Mouse (Mus musculus) cerebellum, adult 11-12 months (tissue): Measurements from ENCODE around the gene Psmb2.

Experiments
- DNase-seq: peaks from one replicate; pipeline ENCODE4 v3.0.0; 2022

Psmb2 gene

DNA sequence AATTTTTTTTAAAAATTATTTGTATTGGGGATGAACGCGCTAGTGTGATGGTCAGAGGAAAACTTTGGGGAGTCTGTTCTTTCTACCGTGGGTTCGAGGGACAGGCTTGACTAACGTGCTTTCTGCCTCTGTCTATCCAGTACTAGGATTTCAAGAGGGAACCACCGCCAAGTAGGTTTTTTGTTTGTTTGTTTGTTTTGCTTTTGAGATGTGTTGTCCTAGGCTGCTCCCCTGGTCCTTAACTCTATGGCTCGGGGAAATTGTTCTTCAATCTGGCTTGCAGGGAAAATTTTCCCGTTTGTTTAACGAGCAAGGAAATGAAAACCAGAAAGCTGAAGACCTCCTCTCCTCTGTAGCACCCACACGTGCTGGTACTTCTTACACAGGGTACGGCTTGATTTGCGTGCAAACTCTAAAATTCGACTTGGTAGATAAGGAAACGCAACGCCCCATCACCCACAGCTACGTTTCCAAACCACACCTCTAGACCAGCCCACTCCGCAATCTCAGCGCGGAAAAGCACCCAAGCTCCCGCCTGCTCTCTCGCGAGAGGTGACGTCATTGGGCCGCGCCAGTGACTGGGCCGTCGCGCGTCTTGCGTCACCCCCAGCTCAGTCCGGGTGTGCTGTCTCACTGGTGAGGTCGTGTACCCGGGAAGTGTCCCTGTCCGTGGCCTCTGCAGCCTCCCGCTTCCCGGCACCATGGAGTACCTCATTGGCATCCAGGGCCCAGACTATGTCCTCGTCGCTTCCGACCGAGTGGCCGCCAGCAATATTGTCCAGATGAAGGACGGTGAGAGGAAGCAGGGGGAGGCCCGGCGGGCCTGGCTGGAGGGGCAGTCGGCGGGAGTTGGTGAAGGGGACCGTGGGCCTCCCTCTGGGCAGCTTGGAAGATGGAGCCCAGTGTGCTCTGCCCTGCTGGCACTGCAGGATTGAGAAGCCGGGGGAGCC lies at the start of gene Psmb2:
TSS of gene Psmb2 (plus strand) at position 577 of the 950 bp plus-strand sequence.
- peak; percentile 97 for DNase-seq

DNA sequence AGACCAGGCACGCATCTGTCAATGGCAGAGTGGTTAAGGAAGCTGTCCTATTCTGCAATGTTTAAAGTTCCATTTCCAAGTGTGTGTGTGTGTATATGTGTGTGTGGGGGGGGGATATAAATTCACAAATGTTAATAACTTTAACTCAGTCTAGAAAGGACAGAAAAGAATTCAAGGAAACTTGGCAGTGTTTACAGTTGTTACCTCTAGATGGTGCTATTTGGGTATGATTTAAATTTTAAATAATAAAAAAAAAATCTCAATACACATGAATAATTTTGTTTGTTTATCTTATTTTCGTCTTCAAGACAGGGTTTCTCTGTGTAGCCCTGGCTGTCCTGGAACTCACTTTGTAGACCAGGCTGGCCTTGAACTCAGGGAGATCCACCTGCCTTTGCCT lies 45.5 kb upstream of the Psmb2 start:
- no peak for DNase-seq

DNA sequence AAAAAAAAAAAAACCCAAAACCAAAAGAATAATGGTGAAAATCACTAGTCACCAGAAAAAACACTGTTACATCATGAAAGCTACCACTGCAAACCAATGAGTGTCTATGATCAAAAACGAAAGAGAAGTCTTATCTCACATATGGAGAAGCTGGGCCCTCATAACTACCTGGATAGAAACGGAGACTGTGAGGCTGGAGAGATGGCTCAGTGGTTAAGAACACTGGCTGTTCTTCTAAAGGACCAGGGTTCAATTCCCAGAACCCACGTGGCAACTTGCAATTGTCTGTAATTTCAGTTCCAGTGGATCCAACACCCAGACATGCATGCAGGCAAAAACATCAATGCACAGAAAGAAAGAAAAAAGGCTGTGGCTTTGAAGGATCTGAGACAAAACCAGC lies 44.8 kb upstream of the Psmb2 start:
- DNase-seq = no peak

DNA sequence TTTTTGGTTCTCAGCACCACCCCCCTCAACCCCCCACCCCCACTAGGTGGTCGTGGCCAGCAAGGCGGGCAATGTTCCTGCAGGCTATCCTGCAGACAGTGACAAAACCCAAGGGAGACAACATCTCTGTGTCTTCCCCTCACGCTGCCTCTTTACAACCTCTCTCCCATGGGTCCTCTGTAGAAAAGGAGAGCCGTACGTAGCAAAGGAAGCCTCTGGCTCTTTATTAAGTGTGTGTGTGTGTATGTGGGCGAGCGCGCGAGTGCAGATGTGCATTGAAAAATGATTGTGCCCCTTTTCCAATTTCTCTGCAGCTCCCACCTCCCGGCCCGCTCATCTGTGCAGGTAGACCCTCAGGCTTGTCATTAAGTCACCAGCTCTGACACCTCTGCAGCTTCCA lies 41.1 kb upstream of the Psmb2 start:
- no peak for DNase-seq

DNA sequence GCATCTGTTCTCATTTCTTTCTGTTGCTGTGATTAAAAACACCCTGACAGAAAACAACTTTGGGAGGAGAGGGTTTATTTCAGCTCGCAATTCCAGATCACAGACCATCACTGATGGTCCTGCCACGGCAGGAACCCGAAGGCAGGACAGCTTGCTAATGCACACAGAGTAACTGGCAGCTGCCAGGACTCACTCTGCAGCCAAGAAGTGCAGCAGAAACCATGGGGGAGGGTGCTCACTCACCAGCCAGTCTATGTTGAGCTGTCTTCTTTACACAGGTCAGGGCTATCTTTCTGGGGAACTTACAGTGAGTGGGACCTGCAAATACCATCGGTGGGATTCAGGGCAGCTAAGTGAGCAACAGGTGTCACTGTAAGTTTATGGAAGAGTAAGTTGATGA lies 40.0 kb upstream of the Psmb2 start:
- no peak for DNase-seq

DNA sequence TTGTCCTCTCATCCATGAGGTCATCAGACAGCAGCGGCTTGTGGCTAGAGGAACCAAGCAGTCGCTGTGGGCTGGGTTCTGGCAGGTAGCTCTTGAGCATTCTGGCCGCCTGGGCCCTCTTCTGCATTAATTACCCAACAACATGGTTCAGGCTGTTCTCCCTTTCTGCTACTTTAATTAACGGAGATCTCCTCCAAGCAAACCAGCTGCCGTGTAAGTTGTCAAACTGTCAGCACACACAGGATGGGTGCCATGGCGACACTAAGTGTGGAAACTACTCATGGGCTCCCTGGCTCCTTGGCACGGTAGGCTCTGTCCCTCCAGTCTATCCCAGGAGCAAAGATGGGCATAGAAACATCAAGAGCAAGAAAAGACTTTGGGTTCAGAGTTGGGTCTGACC lies 38.1 kb upstream of the Psmb2 start:
- no peak for DNase-seq

DNA sequence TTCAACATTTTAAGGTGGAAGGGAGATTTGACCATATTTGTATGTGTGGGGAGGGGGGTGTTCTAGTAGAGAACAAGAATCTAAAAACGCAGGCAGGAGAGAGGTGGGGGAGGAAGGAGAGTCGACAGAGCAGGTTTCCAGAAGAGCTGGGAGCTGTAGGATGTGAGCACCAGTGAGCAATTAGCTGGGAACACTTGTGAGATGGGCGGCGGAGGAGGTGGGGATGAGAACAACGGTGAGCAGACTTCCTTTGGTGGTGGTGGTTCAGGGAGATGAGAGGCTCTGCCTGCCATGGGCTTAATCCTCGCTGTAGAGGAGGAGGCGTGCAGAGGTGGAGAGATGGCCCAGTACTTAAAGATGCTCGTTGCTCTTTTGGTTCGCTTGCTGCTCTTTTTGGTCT lies 35.5 kb upstream of the Psmb2 start:
- DNase-seq = no peak

DNA sequence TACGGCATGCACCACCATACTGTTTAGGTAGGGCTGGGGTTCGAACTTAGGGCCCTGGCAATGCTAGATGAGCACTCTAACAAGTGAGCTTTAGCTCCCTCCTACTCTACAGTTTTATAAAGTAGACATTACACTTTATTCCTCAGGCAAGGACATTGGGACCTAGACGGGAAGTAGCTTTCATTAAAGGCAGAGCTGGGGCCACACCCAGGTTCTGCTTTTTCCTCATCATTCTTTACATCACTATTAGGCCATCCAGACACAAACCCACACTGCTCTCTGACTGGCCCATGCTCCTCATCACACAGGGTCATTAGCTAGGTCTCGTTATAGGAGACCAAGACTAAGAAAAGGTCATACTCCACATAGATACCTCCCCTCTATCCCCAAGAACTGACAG lies 33.6 kb upstream of the Psmb2 start:
- DNase-seq = no peak

DNA sequence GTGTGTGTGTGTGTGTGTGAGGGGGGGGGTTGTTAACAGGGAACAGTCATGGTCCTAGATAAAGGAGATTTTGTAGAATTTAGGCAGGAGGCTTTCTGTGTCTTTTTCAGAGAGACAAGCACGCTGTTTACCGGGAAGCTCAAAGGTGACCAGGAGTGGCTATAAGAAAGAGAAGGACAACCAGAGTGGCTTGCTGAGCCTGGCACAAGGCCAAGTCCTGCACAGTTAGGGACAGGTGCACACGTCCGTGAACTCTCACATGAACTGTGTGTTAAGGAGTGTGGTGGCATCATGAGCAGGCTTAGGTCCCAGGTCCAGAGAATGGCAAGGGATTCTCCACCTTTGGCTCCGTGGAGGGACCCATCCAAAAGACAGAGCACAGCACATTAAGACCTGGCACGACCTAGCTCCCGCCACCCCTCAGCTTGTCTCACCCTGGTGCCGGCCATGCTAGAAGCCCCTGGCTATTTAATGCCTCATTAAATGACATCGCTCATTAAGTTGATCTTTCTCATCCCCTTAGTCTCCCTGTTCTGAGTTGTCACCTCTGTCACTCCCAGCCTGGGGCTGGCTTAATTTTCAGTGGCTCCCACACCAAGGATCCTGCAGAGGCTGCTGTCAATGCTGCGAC lies 33.0 kb upstream of the Psmb2 start:
- DNase-seq = no peak

DNA sequence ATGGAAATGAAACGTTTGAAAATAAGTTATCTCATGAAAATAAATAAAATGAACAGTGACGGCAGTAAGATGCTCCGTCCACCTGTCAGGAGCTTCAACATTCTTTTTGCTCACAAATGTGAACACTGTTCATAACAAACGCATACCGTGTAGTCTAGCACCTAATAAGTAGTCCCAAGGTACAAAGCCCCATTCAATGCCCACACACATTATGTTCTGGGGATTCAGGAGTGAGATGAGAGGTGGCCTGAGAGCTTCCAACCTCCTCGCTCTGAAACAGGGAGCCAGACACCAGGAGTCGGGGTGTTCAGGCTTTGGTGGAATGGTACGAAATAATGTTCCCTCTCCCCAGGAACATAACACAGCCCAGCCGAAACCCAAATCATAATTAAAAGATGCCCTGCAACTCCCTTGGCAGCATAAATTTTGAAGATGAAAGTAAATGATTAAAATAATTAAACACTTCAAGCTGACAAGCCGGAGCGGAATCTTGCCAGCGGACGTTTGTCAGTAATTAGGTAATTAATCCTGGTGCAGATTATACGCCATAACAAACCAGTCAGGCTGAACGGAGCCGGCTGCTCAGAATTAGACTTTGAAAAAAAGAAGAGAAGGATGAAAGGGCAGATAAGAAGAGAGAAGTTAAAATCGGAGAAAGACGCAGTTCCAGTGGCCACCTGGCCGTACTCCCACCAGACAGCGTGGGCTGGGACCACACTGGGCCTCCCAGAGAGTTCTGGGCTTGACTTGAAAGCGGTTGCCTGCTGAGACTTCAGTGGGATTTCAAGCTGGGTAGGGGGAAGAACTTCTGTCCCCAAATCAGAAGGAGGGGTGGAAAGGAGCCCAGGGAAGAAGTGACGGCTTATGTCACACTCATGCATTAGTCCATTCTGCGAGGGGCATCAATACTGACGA lies 29.2 kb upstream of the Psmb2 start:
- no peak for DNase-seq

DNA sequence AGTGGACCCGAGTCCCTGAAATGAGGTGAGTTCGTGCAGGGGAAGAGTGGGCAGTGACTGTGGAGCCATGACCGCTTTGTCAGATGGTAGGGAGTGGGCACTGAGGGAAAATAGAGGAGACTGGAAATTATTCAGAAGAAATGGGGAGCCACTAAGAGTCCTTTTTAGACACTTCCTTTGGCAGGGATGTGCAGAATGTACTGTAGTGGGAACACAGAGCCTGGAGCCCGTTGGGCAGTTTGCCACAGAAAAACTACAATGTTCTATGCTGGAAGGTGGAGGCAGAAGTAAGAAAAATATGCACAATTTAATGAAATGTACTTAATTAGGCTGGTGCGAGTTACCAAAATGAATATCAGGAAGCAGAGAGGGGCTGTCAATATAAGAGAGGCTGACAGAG lies 24.3 kb upstream of the Psmb2 start:
- no peak for DNase-seq

DNA sequence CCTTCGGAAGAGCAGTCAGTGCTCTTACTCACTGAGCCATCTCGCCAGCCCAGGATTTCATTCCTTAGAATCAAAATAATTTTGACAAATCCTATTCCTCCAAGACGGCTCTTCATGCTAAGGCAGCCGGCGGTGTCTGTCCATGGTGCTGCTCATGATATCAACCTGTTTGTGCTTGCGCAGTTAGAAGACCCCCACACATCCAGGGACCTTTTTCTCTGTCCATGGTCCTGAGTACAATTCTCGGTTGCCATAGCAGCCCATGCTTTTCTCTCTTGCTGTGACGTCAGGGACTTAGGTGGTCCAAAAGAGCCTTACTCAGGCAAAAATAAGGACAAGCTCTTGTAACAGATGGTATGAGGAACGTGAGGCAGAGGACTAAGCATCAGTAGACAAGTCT lies 22.1 kb upstream of the Psmb2 start:
- DNase-seq = no peak

DNA sequence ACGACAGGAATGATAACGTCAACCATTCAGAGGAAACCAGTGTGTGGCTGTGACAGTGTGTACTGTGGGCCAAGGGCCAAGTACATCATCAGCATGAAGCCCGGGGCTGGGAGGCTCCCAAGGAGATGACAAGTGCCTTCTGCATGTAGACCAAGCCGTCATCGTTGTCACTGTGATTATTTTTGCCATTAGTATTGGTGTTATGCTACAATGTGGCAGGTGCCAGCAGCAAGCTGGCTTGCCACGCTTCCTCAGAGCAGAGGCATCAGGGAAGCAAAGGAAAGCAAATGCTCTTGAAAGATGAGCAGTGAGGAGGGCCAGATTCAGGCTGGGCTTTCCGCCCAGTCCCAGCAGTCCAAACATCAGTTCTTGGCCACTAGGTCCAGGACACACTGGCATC lies 16.2 kb upstream of the Psmb2 start:
- peak; percentile 82 for DNase-seq

DNA sequence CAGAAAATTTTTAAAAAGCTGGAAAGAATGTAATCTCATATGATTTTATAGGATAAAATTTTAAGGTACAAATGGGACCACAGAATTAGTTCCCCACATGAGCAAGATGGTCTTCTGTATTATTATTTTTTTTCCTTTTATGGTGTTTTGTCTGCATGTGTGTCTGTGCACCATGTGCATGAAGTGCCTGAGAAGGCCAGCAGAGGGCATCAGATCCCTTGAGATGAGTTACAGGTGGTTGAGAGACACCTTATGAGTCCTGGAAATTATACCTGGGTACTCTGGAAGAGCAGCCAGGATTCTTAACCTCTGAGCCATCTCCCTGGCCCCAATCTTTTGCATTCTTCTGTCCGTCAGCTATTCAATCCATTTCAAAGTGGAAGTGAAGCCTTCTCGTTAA lies 10.4 kb upstream of the Psmb2 start:
- DNase-seq = no peak

DNA sequence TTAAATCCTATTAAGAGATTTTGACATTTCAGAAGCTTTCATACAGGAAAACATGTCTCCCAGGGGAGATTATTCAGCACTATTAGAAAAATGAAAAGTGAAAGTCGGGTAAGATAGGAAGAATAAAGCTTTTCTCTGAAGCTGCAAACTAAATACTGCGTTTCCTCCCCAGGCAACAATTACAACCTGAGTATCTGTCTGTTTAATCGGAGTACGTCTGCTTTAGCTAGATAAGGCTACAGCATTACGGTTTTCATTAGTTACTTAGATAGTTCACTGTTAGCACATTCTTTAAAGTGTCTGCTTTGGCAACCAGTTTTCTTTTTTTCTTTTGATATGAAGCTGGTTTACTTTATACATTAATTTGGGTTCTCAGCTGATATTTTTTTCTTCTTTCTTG lies 4.9 kb downstream of the Psmb2 start:
- DNase-seq = no peak

DNA sequence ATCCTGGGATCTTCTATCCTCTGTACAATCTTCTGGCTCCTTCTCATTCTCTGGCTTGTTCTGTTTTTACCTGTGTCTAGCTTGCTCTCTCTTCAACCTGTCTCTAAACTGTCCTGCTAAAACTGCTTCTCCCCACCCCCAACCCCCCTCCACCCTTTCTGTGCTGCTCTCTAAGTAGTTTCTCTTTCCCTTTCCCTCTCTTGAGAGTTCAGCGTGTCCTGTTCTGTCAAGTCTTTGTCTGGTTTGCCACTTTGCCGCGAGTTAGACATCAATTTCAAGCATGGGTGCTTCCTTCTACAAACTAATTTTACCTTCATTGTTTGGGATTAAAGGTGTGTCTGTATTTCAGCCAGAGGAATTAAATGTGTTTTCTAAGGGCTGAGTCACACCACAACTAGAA lies 5.7 kb downstream of the Psmb2 start:
- DNase-seq = no peak

DNA sequence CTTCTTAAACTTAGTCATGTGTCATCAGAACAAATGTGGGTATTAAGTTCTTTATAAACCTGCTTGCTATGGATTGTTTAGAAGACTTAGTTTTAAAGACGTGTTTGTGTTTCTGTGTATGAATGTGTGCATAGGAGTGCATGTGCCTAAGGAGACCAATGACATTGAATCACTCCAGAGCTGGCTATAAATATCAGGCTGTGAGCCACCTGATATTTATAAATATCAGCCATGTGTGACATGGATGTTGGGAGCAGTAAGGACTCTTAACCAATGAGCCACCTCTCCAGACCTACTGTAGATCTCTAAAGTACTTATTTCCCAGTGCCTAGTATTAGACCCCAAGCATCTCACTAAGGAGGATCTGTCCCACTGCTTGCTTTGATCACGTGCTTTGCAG lies 12.0 kb downstream of the Psmb2 start:
- DNase-seq = no peak

DNA sequence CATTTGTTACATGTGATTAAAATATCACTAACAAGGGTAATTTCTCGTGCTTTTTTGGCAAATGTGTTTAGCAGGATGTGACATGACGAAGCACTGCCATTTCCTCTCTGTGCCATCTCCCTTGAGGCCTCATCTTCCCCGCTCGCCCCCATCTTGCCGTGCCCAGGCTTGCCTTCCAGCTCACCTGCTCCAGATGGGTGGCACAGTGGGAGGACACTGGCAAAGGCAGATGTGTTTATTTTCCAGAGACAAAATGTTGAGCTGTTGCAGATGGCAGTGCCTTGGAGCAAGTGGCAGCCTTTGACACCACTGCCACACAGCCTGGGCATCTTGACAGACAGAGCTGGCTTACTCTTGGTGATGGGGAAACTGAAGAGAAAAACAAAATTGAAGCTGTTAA lies 15.6 kb downstream of the Psmb2 start:
- no peak for DNase-seq

DNA sequence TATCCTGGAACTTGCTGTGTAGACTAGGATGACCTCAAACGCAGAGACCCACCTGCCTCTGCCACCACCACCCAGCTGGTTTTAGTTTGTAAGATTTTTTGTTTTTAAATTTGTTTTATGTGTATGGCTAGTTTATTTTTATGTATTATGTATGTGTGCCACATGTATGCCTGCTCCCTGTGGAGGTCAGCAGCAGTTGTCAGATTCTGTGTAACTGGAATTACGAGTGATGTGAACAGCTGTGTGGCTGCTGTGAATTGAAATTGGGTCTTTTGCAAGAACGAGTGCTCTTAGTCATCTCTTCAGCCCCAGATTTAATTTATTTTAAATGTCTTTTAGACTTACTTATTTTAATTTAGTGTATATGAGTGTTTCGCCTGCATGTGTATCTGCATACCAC lies 19.5 kb downstream of the Psmb2 start:
- DNase-seq = no peak

DNA sequence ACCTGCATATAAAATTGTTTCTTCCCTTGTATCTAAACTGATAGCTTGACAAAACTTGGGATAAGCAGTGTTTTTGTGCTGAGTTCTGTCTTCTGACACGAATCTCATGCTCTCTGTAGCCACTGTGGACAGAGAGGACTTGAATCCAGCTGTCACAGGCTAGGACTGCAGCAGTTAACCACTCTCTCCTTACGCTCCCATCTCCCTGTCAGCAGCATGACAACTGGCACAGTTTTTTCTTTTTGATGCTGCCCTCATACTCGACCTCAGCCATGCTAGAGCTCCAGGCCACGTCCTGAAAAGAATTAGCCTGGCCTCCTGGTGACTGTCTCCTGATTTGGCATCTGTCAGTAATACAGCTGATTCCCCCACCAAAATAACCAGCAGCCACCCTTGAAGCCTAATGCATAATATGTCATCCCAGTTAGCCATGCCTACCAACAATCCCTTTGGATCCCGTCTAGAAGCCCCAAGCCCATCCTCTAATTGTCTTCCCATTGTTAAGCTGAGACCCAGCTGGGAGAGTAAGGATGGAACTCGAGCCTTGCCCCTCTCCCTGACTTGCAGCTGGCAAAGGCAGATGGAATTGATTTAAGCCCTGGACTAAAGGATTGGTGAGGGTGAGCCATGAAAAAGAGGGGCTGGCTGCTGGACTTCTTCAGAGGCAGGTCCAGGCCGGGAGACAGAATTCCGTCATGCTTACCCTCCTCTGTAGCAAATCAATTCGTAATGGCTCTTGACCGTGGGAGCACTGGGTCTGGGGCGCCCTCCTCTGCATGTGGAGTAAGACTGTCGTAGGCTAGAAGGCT lies 29.4 kb downstream of the Psmb2 start:
- no peak for DNase-seq

DNA sequence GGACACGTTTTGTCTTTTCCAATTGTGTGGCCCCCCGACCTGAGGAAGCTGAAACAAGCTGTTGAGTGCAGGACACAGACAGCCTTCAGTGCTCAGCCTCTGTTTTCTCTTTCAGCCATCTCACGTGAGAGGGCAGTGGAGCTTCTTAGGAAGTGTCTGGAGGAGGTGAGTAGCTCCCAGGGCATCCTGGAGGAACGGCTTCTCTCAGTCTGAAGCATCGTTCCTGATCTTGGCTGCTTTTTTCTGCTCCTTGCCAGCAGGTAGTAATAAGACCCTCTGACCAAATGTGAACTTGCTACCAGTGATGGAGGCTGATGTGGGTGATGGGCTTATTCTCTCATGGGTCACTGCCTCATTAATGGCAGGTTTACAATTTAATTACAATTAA lies 30.0 kb downstream of the Psmb2 start:
- DNase-seq = no peak

DNA sequence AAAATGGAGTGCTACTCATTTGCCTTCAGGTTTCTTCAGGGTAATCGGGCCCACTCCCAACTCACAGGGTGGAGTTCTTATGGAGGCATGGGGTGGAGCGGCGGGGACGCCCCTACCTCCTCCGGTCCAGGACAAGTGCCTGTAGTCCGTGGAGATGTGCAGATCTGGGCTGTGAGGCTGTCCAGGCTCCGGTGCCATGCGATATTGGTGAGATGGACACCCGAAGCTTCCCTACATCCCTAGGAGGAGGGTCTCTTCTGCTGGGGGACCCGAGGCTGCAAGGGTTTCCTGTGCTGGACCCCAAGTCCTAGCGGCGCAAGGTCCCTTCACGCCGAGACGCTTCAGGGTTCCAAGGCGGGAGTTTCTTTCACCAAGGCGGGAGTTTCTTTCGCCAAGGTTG lies 54.7 kb downstream of the Psmb2 start:
- DNase-seq = no peak
